Mouse (Mus musculus): ENCODE measurements at regions not wholly inside any gene's neighbourhood (a gene's known extent, or its start where the extent isn't known, plus 50 kb on each side); places are given as distances from the start of the nearest gene placed in this dataset.

- DNase-seq (ENCODE audit: low spot score): no peak
Measured at GRCm38 (mm10) chr14:78438064-78438677, 98.4 kb downstream of the Akap11 start.

GRCm38 (mm10) chr14:78436586-78436985 is 100.0 kb downstream of the Akap11 start:
- DNase-seq (ENCODE audit: low spot score): no peak

GRCm38 (mm10) chr14:78435982-78436381 is 100.6 kb downstream of the Akap11 start:
- DNase-seq (ENCODE audit: low spot score): no peak

- DNase-seq (ENCODE audit: low spot score): no peak
Measured at GRCm38 (mm10) chr14:78435561-78435960, 101.0 kb downstream of the Akap11 start.

- DNase-seq (ENCODE audit: low spot score): no peak
Measured at GRCm38 (mm10) chr14:78434753-78435152, 101.9 kb downstream of the Akap11 start.

- no peak for DNase-seq (ENCODE audit: low spot score)
Measured at GRCm38 (mm10) chr14:78434126-78434525, 102.5 kb downstream of the Akap11 start.

GRCm38 (mm10) chr14:78432471-78432870 is 104.1 kb downstream of the Akap11 start:
- DNase-seq (ENCODE audit: low spot score): peak; percentile 9

GRCm38 (mm10) chr14:78431931-78432330 is 104.7 kb downstream of the Akap11 start:
- DNase-seq (ENCODE audit: low spot score): no peak

GRCm38 (mm10) chr14:78431406-78431805 is 105.2 kb downstream of the Akap11 start:
- DNase-seq (ENCODE audit: low spot score): no peak

- peak; percentile 36 for DNase-seq (ENCODE audit: low spot score)
Measured at GRCm38 (mm10) chr14:78428233-78429019, 108.2 kb downstream of the Akap11 start.

GRCm38 (mm10) chr14:78427062-78427461 is 109.5 kb downstream of the Akap11 start:
- DNase-seq (ENCODE audit: low spot score): no peak

GRCm38 (mm10) chr14:78422601-78423000 is 114.0 kb downstream of the Akap11 start:
- no peak for DNase-seq (ENCODE audit: low spot score)

GRCm38 (mm10) chr14:78420966-78421365 is 113.1 kb upstream of the Tnfsf11 start:
- peak; percentile 21 for DNase-seq (ENCODE audit: low spot score)

GRCm38 (mm10) chr14:78420176-78420575 is 112.3 kb upstream of the Tnfsf11 start:
- DNase-seq (ENCODE audit: low spot score): no peak

GRCm38 (mm10) chr14:78405568-78405967 is 97.7 kb upstream of the Tnfsf11 start:
- peak; percentile 60 for DNase-seq (ENCODE audit: low spot score)

- DNase-seq (ENCODE audit: low spot score): peak; percentile 60
Measured at GRCm38 (mm10) chr14:78397914-78398313, 90.1 kb upstream of the Tnfsf11 start.

- DNase-seq (ENCODE audit: low spot score): no peak
Measured at GRCm38 (mm10) chr14:78395631-78396030, 87.8 kb upstream of the Tnfsf11 start.

GRCm38 (mm10) chr14:78387011-78387410 is 79.2 kb upstream of the Tnfsf11 start:
- DNase-seq (ENCODE audit: low spot score): no peak

- no peak for DNase-seq (ENCODE audit: low spot score)
Measured at GRCm38 (mm10) chr14:78384370-78384769, 76.5 kb upstream of the Tnfsf11 start.

GRCm38 (mm10) chr14:78383256-78383709 is 75.4 kb upstream of the Tnfsf11 start:
- DNase-seq (ENCODE audit: low spot score): peak; percentile 99

GRCm38 (mm10) chr14:78380011-78380410 is 72.2 kb upstream of the Tnfsf11 start:
- DNase-seq (ENCODE audit: low spot score): no peak

GRCm38 (mm10) chr14:78376591-78376990 is 68.7 kb upstream of the Tnfsf11 start:
- DNase-seq (ENCODE audit: low spot score): peak; percentile 13

- no peak for DNase-seq (ENCODE audit: low spot score)
Measured at GRCm38 (mm10) chr14:78375746-78376495, 68.1 kb upstream of the Tnfsf11 start.
